Mouse (Mus musculus) hindbrain, embryonic 16.5 days (tissue): ENCODE results near the gene Gli1. TPM values are rescaled to one million over a fixed set of nuclear protein-coding genes. Genes with fewer than 3 reads are reported as not detected.

ENCODE experiments used
- ATAC-seq: fragments of 200-750 bp; cut with Nextera tagmentation; 2 replicates; pipeline ENCODE4 v1.8.0; 2017; ENCODE audit warnings: moderate TSS enrichment, moderate library complexity
- H3K27ac ChIP-seq: fragments of 300-500 bp; sonication (generic); 2 replicates; pipeline ENCODE4 v1.5.1; 2014; ENCODE audit warnings: low read depth, mild to moderate bottlenecking, control low read depth, low read length, moderate library complexity
- H3K27me3 ChIP-seq: fragments of 300-500 bp; sonication (generic); replicated peaks from 2 replicates; pipeline ENCODE4 v1.6.1; 2014; ENCODE audit warnings: low read length; ENCODE audit not compliant: control insufficient read depth, insufficient read depth
- H3K36me3 ChIP-seq: fragments of 300-500 bp; sonication (generic); 2 replicates; pipeline ENCODE4 v1.6.1; 2014; ENCODE audit warnings: mild to moderate bottlenecking, low read length, moderate library complexity, mixed read lengths; ENCODE audit not compliant: control insufficient read depth, insufficient read depth
- H3K4me1 ChIP-seq: fragments of 300-500 bp; sonication (generic); 2 replicates; pipeline ENCODE4 v1.6.1; 2014; ENCODE audit warnings: low read depth, low read length; ENCODE audit not compliant: control insufficient read depth, insufficient read depth
- H3K4me2 ChIP-seq: fragments of 300-500 bp; sonication (generic); 2 replicates; pipeline ENCODE4 v1.6.1; 2014; ENCODE audit warnings: mild to moderate bottlenecking, low read length, control low read depth, moderate library complexity
- H3K4me3 ChIP-seq: fragments of 300-500 bp; sonication (generic); 2 replicates; pipeline ENCODE4 v1.5.1; 2014; ENCODE audit warnings: mild to moderate bottlenecking, low read length, control low read depth, moderate library complexity
- H3K9ac ChIP-seq: fragments of 300-500 bp; sonication (generic); 2 replicates; pipeline ENCODE4 v1.6.1; 2014; ENCODE audit warnings: low read depth, mild to moderate bottlenecking, control low read depth, low read length, moderate library complexity
- H3K9me3 ChIP-seq: fragments of 300-500 bp; sonication (generic); 2 replicates; pipeline ENCODE4 v1.6.1; 2014; ENCODE audit warnings: mild to moderate bottlenecking, low read length, moderate library complexity; ENCODE audit not compliant: control insufficient read depth
- WGBS: fragments of 180-500 bp; shearing (Covaris S2); extraction: QIAGEN DNeasy Blood & Tissue Kit; methylation state at CpG from one replicate; pipeline ENCODE4 v1.1.7; 2014; 5-methylcytosine and 5-hydroxymethylcytosine counted together
- polyA plus RNA-seq: library from polyadenylated mRNA; unstranded; fragments of >200 nt; fragmentation: Nextera tagmentation; extraction: Ambion mirVana; gene quantifications from 2 replicates; pipeline ENCODE4 v1.2.1, GENCODE M21; 2015

The Gli1 gene
- polyA plus RNA-seq, 1 experiment from 2014 or later, result 1.8 TPM

DNA sequence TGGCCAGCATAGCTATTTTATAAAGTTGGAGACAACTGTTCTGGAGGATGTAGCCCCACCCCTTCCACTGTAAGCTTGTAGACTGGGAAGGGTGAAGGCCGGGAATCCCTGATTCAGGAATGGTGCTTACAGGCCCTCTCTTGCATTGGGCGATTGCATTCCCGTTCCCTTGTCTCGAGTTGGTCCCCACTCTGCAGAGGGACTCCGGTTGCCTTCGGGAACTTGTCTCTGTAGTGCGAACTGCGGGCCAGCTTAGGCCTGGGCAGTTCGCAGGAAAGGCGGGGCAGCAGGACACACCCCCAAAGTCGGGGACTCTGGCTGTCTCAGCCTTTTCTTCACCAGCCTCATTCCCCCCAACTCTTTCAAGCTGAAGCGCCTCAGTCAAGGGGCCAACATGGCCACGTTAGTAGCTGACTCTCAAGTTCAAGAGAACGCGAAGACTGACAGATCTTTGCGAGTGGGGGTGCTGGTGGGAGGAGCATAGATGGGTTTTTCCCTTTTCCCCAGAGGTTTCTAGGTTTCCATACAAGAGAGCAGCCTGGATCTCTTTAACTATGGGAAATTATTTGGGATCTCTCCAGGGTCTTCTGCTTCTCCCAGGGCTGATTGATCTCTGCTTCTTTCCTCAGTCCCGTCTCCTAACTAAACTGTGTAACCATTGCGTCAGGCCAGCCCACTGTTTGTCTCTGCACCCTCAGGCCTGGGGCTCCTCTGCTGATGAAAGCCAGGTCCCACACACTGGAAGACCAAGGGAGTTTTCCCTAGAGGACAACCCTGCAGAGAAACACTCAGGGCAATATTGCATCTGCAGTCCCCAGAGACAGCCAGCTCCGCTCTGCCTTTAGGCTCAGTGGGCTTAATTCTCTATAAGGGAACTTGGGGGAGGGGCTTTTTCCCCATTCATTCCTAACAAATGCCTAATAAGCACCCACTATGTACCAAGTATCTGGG is 50.6 kb downstream of the Gli1 start:
- H3K9ac ChIP-seq, result peak overlapping the region; percentile 79
- peaks cover 36% of the 10 kb centered on the region for H3K4me1 ChIP-seq
- H3K9me3 ChIP-seq, result no peaks in the 10 kb centered on the region
- peak overlapping the region; percentile 76 for H3K4me3 ChIP-seq
- WGBS, result 1% methylated on average over 19 of the region's 19 CpGs
- no peaks in the 10 kb centered on the region for H3K27me3 ChIP-seq
- peaks cover 16% of the 10 kb centered on the region for H3K36me3 ChIP-seq
- peak overlapping the region; percentile 98 for H3K27ac ChIP-seq
- ATAC-seq, result peak; percentile 63
- peak overlapping the region; percentile 92 for H3K4me2 ChIP-seq

DNA sequence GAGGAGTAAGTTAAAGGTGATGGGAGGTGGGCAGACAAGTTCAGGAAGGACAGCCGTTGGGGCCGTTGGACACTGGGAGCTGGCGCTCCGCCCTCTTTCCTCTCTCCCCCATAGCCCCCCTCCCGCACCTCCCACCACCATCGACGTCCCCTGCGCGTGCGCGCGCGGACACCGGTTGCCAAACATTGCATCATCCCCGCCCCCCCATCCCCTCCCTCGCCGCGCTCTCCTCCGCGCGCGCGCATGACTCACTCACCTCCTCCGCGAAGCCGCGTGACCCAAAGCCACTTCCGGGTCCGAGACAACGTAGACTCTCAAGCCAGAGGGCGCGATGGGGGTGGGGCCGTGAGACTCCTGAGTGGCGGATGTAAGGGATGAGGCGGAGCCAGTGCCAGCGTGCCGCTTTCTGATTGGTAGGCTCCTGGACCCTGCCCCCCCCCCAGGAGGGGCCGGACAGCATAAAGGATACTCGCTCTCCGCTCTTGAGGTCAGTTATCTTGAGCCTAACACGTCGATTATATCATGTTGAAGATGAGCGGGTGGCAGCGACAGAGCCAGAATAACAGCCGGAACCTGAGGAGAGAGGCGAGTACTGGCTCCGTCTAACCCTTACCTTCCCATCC is 51.4 kb downstream of the Gli1 start:
- Histone ChIP-seq H3K4me2 (peak overlapping the region; percentile 92), H3K27me3 (no peaks in the 10 kb centered on the region), H3K4me1 (peaks cover 43% of the 10 kb centered on the region), H3K36me3 (peaks cover 11% of the 10 kb centered on the region), H3K9ac (peak overlapping the region; percentile 79), H3K9me3 (no peaks in the 10 kb centered on the region), H3K27ac (peak overlapping the region; percentile 98), H3K4me3 (peak overlapping the region; percentile 76)
- ATAC-seq, result peak; percentile 94
- under 1% methylated on average over 31 of the region's 47 CpGs for WGBS

DNA sequence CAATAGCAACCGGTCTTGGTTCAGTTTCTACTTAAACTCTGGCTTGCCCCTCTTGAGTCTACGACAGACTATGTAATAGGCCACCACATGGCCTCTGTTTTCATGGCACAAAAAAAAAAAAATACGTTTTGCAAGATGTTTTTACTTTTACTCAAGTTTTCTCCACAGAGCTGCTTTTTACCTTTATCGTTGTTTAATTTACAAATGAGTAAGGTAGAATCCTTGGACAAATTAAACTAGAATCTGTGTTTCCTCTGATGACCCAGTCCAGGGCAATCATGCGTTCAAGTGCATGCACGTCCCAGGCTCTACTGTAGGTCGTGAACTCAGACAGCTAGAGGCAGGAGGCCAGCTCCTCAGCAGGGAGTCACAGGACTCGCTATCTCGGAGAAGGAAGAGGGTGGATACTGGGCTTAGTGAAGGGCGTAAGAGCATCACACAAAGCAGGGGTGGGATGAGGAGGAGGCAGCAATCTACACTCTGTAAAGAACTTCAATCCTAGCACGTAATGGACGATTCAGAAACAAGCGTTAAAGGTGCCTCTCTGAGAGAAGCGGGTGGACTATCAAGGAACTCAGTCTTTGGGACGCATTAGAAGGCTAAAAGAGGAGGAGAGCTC is 52.1 kb downstream of the Gli1 start:
- Histone ChIP-seq H3K36me3 (peaks cover 14% of the 10 kb centered on the region), H3K9me3 (no peaks in the 10 kb centered on the region), H3K4me3 (peak overlapping the region; percentile 76), H3K27me3 (no peaks in the 10 kb centered on the region), H3K4me2 (peak overlapping the region; percentile 92), H3K4me1 (peaks cover 43% of the 10 kb centered on the region), H3K27ac (peak overlapping the region; percentile 98), H3K9ac (peak overlapping the region; percentile 88)
- WGBS, result 2% methylated on average over 15 of the region's 15 CpGs
- ATAC-seq, result no peak

- H3K27ac ChIP-seq, result peak within 1 kb of the TSS; percentile 98
- peak within 1 kb of the TSS; percentile 88 for H3K9ac ChIP-seq
- H3K9me3 ChIP-seq, result no peaks in the 10 kb centered on the region
- 1% methylated on average over 19 of the region's 65 CpGs for WGBS
- H3K27me3 ChIP-seq, result no peaks in the 10 kb centered on the region
- H3K4me2 ChIP-seq, result peak within 1 kb of the TSS; percentile 92
- H3K4me1 ChIP-seq, result peaks cover 43% of the 10 kb centered on the region
- H3K36me3 ChIP-seq, result peaks cover 18% of the 10 kb centered on the region
- ATAC-seq, result peak; percentile 6; the same call in 1 of the 2 replicates
- peak within 1 kb of the TSS; percentile 76 for H3K4me3 ChIP-seq
Measured at GRCm38 (mm10) chr10:127288800-127289572, 52.8 kb downstream of the Gli1 start, which contains the start of gene Mbd6. Gene Mbd6 (minus strand): TSS chr10:127289018.

DNA sequence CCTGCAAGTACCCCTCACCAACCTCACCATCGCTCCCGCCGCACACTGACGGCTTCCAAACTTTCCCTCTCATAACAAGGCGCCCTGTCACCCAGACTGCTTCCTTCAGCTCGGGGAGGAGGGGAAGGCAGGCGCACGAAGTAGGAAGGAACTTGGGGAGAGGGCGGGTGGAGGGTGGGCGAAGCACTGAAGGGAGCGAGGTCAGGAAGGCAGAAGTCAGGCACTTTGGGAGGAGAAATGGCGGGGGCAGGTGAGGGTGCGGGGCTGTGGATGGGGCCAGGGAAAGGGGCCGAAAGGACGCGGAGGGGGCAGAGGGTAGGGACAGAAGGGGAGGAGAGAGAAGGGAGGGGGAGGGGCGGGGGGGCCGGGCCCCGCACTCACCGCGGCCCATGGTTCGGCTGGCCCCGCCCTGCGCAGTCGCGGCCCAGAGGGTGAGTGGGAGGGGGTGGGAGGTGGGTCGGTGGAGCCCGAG is 53.4 kb downstream of the Gli1 start:
- Histone ChIP-seq H3K4me1 (peaks cover 43% of the 10 kb centered on the region), H3K9me3 (no peaks in the 10 kb centered on the region), H3K4me2 (peak overlapping the region; percentile 92), H3K27me3 (no peaks in the 10 kb centered on the region), H3K27ac (peak overlapping the region; percentile 98), H3K9ac (peak overlapping the region; percentile 88), H3K36me3 (peaks cover 19% of the 10 kb centered on the region), H3K4me3 (peak overlapping the region; percentile 76)
- 1% methylated on average over 18 of the region's 28 CpGs for WGBS
- ATAC-seq, result no peak

- peak overlapping the region; percentile 92 for H3K4me2 ChIP-seq
- H3K36me3 ChIP-seq, result peaks cover 24% of the 10 kb centered on the region
- WGBS, result 0% methylated on average over 3 of the region's 3 CpGs
- no peaks in the 10 kb centered on the region for H3K9me3 ChIP-seq
- peak overlapping the region; percentile 98 for H3K27ac ChIP-seq
- H3K4me1 ChIP-seq, result peaks cover 43% of the 10 kb centered on the region
- ATAC-seq, result no peak
- H3K9ac ChIP-seq, result peak overlapping the region; percentile 88
- peak overlapping the region; percentile 76 for H3K4me3 ChIP-seq
- H3K27me3 ChIP-seq, result no peaks in the 10 kb centered on the region
Measured at GRCm38 (mm10) chr10:127287936-127288293, 53.9 kb downstream of the Gli1 start.

DNA sequence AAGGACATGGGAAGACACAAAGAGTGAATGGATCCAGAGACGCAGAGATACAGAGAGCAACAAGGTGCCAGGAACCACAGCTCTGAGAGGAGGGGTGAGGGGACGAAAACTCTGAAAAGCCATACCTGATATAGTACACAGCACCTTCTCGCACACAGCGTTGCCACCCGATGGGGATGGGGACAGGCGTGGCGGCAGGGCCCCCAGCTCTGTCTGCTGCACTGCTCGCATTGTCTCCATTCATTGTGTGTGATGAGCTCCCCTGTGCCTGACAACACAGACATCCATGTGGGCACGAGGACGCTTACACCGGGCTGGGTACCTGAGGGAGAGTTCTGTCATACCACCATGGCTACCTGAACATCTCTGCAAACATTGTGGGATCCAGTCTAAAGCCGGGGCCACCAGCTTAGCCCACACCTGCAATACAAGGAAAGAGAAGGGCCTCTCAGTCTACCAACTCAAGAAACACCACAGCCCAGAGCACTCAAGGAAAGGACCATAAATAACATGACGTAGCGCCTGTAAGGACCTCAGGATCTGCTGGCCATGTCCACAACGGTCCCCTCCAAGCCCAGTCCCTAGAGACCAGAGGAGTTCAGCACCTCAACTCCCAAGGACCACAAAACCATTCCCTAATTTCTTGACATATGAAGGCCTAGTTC is 54.4 kb downstream of the Gli1 start:
- Histone ChIP-seq H3K4me1 (peaks cover 42% of the 10 kb centered on the region), H3K27ac (peak overlapping the region; percentile 98), H3K27me3 (no peaks in the 10 kb centered on the region), H3K9me3 (no peaks in the 10 kb centered on the region), H3K9ac (peak overlapping the region; percentile 88), H3K36me3 (peaks cover 28% of the 10 kb centered on the region), H3K4me2 (peak overlapping the region; percentile 92), H3K4me3 (peak overlapping the region; percentile 76)
- WGBS, result 54% methylated on average over 15 of the region's 15 CpGs
- ATAC-seq, result no peak

- 46% methylated on average over 7 of the region's 7 CpGs for WGBS
- no peaks in the 10 kb centered on the region for H3K27me3 ChIP-seq
- H3K4me1 ChIP-seq, result peaks cover 36% of the 10 kb centered on the region
- peak overlapping the region; percentile 92 for H3K4me2 ChIP-seq
- no peaks in the 10 kb centered on the region for H3K9me3 ChIP-seq
- no peak for ATAC-seq
- peak overlapping the region; percentile 88 for H3K9ac ChIP-seq
- H3K4me3 ChIP-seq, result 0 out of 2 replicates have a peak overlapping the region, but pooled peaks have one; percentile 3
- H3K27ac ChIP-seq, result no peak overlapping the region; the same call in 1 of the 2 replicates
- H3K36me3 ChIP-seq, result peaks cover 34% of the 10 kb centered on the region
Measured at GRCm38 (mm10) chr10:127286730-127287129, 55.0 kb downstream of the Gli1 start.
